Mouse (Mus musculus) activated CD4-positive, CD25-positive, alpha-beta regulatory T cell (primary cell): Measurements from ENCODE around the gene Dpep2nb. TPM values are rescaled to one million over a fixed set of nuclear protein-coding genes. Genes with fewer than 3 reads are reported as not detected.

Experiments used
- polyA plus RNA-seq, 2 experiments: library from polyadenylated mRNA; unstranded; fragments of 100-300 nt; shearing (Covaris generic); gene quantifications; one replicate each; pipeline ENCODE4 v1.2.1; 2017

The Dpep2nb gene
- polyA plus RNA-seq, result under 1 TPM; 0.16 to 0.33 TPM

DNA sequence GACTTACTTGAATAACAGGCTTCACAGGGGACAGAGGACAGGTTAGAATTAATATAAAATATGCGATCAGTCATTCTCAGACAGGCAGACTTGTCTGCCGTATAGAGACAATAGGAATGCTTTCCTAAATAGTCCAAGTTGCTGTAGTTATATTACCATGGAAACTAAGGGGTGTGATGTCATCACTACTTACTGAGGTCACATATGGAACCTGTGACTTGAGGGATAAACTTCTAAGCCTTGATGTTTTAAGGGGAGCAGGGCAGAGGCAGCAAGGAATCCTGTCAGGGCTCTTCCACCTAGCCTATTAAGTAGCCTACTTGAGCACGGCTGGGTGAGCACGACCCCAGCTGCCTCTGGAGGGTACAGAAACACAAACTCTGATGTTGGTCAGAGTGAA lies at the start of gene Dpep2nb:
Gene Dpep2nb (minus strand): TSS at position 101 of the 400 bp plus-strand sequence.

GRCm38 (mm10) chr8:106011643-106011986 lies 5.8 kb upstream of the Dpep2nb start, which contains the start of gene Ddx28:
Ddx28 (minus strand) TSS chr8:106011882.

DNA sequence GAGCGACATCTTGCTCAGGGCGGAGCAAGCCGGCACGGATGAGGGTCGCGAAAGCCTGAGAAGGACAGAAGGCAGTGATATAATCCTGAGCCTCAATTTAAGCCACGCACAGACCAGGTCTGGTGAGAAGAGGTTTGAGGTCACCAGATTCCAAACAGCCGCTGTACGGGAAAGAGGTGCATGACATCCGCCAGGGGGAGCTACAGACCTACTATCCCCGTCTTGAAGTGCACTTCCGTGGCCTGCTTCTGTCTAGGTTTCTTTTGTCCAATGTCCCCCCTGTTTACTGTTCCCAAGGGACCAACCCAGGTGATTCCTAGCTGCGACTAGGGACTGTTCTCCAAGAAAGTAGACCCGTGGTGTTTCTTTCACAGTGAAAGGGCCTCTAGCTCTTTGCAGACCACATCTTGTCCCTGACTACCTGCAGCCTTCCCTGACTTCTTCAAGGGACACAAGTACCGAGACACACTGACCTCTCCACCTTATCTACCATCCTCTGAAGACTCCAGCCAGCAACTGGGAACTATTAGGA lies 14.9 kb downstream of the Dpep2nb start, which contains the start of gene Dus2:
Gene Dus2 (plus strand): TSS at position 482 of the 532 bp plus-strand sequence.

DNA sequence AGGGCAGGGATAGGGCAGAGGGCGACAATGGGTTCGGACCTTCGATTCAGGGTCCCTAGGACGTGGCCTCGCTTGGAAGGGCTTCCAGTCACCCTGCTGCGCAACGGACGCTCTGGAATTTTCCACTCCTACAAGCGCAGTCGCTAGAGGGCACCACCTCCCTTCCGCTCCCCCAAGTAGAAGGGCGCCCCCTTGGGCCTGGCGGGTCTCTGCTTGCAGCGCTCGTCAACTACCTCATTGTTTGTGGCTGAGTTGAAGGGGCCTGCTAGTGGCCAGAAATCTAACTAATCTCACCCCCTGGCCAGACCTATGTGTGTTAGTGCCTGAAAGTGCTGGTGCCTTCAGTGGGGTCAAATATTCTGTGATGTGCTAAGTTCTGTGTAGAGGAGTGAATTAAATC lies 26.4 kb downstream of the Dpep2nb start, which contains the start of gene Dpep3:
Gene Dpep3 (minus strand): TSS at position 105 of the 400 bp plus-strand sequence.

DNA sequence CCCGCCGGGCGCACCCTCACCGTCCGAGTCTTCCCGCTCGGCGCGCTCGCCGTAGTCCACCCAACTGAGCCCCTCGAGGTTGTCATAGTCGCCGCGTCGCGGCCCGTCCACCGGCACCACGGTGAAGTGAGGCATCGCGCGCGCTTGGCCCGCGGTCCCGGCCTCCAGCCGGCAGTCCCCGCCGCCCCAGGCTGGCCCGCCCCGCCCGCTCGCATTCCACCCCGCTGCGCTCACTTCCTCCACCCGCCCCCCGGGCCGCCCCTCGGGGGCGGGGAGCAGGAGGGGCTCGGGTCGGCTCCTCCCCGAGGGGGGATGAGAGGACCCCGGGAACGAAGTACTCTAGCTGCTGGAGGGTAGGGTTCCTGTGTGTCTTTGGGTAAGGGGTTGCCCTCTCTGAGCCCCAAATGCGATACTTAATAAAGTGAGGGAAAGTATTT lies 39.9 kb downstream of the Dpep2nb start, which contains the start of gene Slc12a4:
Gene Slc12a4 (minus strand): TSS at position 193 of the 437 bp plus-strand sequence.

Other genes with a start within 250 kb of the Dpep2nb start
- 1 to 10 TPM; 2.1 to 4.7 TPM for gene Gfod2, start 247.3 kb downstream of the Dpep2nb start, polyA plus RNA-seq
- gene Ranbp10, start 178.6 kb downstream of the Dpep2nb start, polyA plus RNA-seq, result 10 to 100 TPM; 23.7 to 27.1 TPM
- gene Tsnaxip1, start 178.2 kb downstream of the Dpep2nb start, polyA plus RNA-seq, result under 1 TPM in 1 of 2 experiments, not detected in 1; 0.10 TPM
- 10 to 100 TPM; 12.8 to 21.8 TPM for gene Cenpt, start 152.7 kb downstream of the Dpep2nb start, polyA plus RNA-seq
- gene Thap11, start 150.8 kb downstream of the Dpep2nb start, polyA plus RNA-seq, result 10 to 100 TPM; 26.6 to 30.2 TPM
- gene Nutf2, start 145.4 kb downstream of the Dpep2nb start, polyA plus RNA-seq, result 10 to 100 TPM in 1 of 2 experiments, 1 to 10 TPM in 1; 8.9 to 11.9 TPM
- 10 to 100 TPM; 49.6 to 60.5 TPM for gene Edc4, start 125.1 kb downstream of the Dpep2nb start, polyA plus RNA-seq
- under 1 TPM; 0.47 to 0.92 TPM for gene Nrn1l, start 112.4 kb downstream of the Dpep2nb start, polyA plus RNA-seq
- 10 to 100 TPM; 18.0 to 22.4 TPM for gene Pskh1, start 105.5 kb downstream of the Dpep2nb start, polyA plus RNA-seq
- 1 to 10 TPM; 1.7 to 2.0 TPM for gene Ctrl, start 72.1 kb downstream of the Dpep2nb start, polyA plus RNA-seq
- gene Psmb10, start 67.5 kb downstream of the Dpep2nb start, polyA plus RNA-seq, result 100 to 1,000 TPM; 512 to 532 TPM
- under 1 TPM in 1 of 2 experiments, not detected in 1; 0.52 TPM for gene Lcat, start 62.6 kb downstream of the Dpep2nb start, polyA plus RNA-seq
- 10 to 100 TPM; 12.8 to 16.4 TPM for gene Slc12a4, start 39.9 kb downstream of the Dpep2nb start, polyA plus RNA-seq
- not detected for gene Dpep3, start 26.5 kb downstream of the Dpep2nb start, polyA plus RNA-seq
- 10 to 100 TPM; 22.9 to 25.6 TPM for gene Dus2, start 14.6 kb downstream of the Dpep2nb start, polyA plus RNA-seq
- 10 to 100 TPM; 16.9 to 18.8 TPM for gene Ddx28, start 5.9 kb upstream of the Dpep2nb start, polyA plus RNA-seq
- 100 to 1,000 TPM; 130 to 146 TPM for gene Nfatc3, start 52.9 kb upstream of the Dpep2nb start, polyA plus RNA-seq
- 1 to 10 TPM in 1 of 2 experiments, under 1 TPM in 1; 0.47 to 1.6 TPM for gene Esrp2, start 131.0 kb upstream of the Dpep2nb start, polyA plus RNA-seq
- gene Pla2g15, start 144.4 kb upstream of the Dpep2nb start, polyA plus RNA-seq, result 10 to 100 TPM in 1 of 2 experiments, 1 to 10 TPM in 1; 8.3 to 11.1 TPM
- gene Slc7a6, start 162.9 kb upstream of the Dpep2nb start, polyA plus RNA-seq, result 10 to 100 TPM; 24.6 to 40.9 TPM
- 10 to 100 TPM; 56.7 to 59.6 TPM for gene Slc7a6os, start 205.0 kb upstream of the Dpep2nb start, polyA plus RNA-seq
- 10 to 100 TPM; 31.5 to 34.6 TPM for gene Prmt7, start 205.0 kb upstream of the Dpep2nb start, polyA plus RNA-seq